Mouse (Mus musculus): ENCODE measurements at regions not wholly inside any gene's neighbourhood (a gene's known extent, or its start where the extent isn't known, plus 50 kb on each side); places are given as distances from the start of the nearest gene placed in this dataset.

GRCm38 (mm10) chr7:136807101-136807500, 87.3 kb upstream of the Mgmt start:
- TF ChIP-seq CTCF (IDR thresholded peaks at IDR 0.05; ENCODE audit: borderline replicate concordance, insufficient read depth, low read length), result no peak
- TF ChIP-seq POLR2A (IDR thresholded peaks at IDR 0.05; ENCODE audit: low read depth, low read length), result no peak
- H3K27ac ChIP-seq (ENCODE audit: insufficient read depth, low read length), result no peak overlapping the region
- no peak overlapping the region for H3K4me3 ChIP-seq (ENCODE audit: insufficient read depth, low read length)
- no peaks in the 10 kb centered on the region for H3K4me1 ChIP-seq (ENCODE audit: control insufficient read depth, insufficient read depth, low read length)

GRCm38 (mm10) chr7:136807968-136808367, 86.4 kb upstream of the Mgmt start:
- Histone ChIP-seq H3K4me1 (ENCODE audit: control insufficient read depth, insufficient read depth, low read length) (no peaks in the 10 kb centered on the region), H3K4me3 (ENCODE audit: insufficient read depth, low read length) (no peak overlapping the region)
- TF ChIP-seq CTCF (IDR thresholded peaks at IDR 0.05; ENCODE audit: borderline replicate concordance, insufficient read depth, low read length), result no peak
- no peak for TF ChIP-seq POLR2A (IDR thresholded peaks at IDR 0.05; ENCODE audit: low read depth, low read length)

GRCm38 (mm10) chr7:136809576-136809975, 84.8 kb upstream of the Mgmt start:
- H3K4me1 ChIP-seq (ENCODE audit: control insufficient read depth, insufficient read depth, low read length), result no peaks in the 10 kb centered on the region
- no peak overlapping the region for H3K4me3 ChIP-seq (ENCODE audit: insufficient read depth, low read length)
- H3K27ac ChIP-seq (ENCODE audit: insufficient read depth, low read length), result no peak overlapping the region
- TF ChIP-seq POLR2A (IDR thresholded peaks at IDR 0.05; ENCODE audit: low read depth, low read length) (no peak), CTCF (IDR thresholded peaks at IDR 0.05; ENCODE audit: borderline replicate concordance, insufficient read depth, low read length) (no peak)

More at GRCm38 (mm10) chr7:136807968-136808367, 86.4 kb upstream of the Mgmt start:
- no peak overlapping the region for H3K27ac ChIP-seq (ENCODE audit: insufficient read depth, low read length)

DNA sequence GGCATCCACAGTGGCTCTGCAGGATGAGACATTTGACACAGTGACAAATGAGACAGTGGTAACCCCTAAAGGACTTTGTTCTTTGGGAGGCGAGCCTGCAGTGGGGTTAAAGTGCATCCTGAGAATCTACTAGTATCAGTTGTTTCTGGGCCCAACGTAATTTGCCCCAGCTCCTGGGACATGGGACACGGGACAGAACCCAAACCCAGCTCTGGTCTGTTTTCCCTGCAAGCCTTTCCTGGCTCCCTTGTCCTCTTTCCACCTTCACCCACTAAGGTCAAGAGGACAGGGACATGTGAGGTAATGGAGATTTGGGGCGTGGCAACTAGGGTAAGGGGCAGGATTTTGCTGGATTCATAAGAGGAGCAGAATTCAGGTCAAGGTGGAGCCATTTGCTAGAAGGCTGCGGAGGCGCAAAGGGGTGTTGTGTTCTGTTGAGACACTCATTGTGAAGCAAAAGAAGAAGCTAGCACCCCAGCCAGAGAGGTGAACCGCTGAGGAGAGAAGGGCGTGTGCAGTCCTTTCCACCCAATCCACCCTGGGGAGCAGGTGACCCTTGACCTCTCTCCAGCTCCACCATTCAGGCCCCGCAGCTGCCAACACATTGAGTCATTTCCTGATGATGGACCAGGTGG, 80.6 kb upstream of the Mgmt start:
- Histone ChIP-seq H3K27ac (ENCODE audit: insufficient read depth, low read length) (no peak overlapping the region), H3K4me3 (ENCODE audit: insufficient read depth, low read length) (no peak overlapping the region)
- TF ChIP-seq POLR2A (IDR thresholded peaks at IDR 0.05; ENCODE audit: low read depth, low read length) (no peak), CTCF (IDR thresholded peaks at IDR 0.05; ENCODE audit: borderline replicate concordance, insufficient read depth, low read length) (no peak)

DNA sequence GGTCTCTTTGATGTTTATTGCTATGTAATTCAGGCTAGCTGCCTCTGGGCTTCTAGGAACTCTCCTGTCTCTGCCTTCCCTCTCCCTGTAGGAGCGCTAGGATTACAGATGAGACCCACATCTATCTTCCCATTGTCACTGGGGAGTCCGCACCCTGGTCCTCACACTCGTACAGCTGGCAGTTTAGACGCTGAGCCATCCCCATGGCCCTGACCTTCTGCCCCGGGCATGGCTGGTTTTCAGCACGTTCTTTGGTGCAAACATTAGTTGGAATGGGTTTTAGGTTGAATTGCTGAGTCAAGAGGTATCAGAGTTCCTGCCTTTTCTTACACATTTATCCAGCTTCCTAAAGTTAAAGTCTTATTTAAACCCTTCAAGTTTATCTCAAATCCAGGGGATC, 79.7 kb upstream of the Mgmt start:
- Histone ChIP-seq H3K4me1 (ENCODE audit: control insufficient read depth, insufficient read depth, low read length) (no peaks in the 10 kb centered on the region), H3K27ac (ENCODE audit: insufficient read depth, low read length) (no peak overlapping the region), H3K4me3 (ENCODE audit: insufficient read depth, low read length) (no peak overlapping the region)
- TF ChIP-seq POLR2A (IDR thresholded peaks at IDR 0.05; ENCODE audit: low read depth, low read length) (no peak), CTCF (IDR thresholded peaks at IDR 0.05; ENCODE audit: borderline replicate concordance, insufficient read depth, low read length) (no peak)

More for the DNA sequence above, 80.6 kb upstream of the Mgmt start:
- H3K4me1 ChIP-seq (ENCODE audit: control insufficient read depth, insufficient read depth, low read length), result no peaks in the 10 kb centered on the region

DNA sequence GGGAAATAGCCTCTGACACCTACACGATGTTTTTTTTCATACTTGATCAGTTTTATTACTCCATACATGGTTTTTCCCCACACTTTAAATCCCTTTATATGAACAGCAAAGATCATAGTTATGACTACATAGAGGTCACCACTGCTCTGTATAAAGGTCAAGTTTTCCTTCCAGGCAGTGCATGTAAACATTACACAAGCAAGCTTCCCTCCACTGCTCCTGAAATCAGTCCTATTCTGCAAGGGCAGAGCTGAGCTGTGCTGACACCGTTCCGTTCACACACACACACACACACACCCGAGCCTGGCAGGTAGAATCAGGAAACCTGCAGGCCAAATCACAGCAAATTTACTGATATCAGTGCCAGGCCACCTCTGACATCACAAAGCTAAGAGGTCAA, 74.1 kb upstream of the Mgmt start:
- Histone ChIP-seq H3K4me1 (ENCODE audit: control insufficient read depth, insufficient read depth, low read length) (no peaks in the 10 kb centered on the region), H3K27ac (ENCODE audit: insufficient read depth, low read length) (no peak overlapping the region), H3K4me3 (ENCODE audit: insufficient read depth, low read length) (no peak overlapping the region)
- TF ChIP-seq CTCF (IDR thresholded peaks at IDR 0.05; ENCODE audit: borderline replicate concordance, insufficient read depth, low read length) (no peak), POLR2A (IDR thresholded peaks at IDR 0.05; ENCODE audit: low read depth, low read length) (no peak)

DNA sequence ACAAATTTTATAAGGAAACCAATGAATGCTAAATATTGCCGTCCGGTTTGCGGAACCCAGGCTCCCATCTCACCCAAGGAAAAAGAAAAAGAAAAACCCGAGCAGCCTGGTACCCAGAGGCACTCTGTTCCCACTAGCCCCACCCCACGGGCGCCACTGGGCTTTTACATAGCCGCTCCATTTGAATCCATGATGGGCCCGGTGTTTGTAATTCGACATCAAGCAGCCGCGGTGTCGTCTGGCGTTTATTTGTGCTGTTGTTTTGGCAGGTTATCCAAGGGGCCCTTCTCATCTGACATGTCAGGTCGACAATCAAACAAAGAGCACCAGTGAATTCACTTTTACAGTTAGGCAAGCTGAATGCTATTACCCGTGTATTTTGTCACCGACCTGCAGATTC, 68.8 kb upstream of the Mgmt start:
- Histone ChIP-seq H3K27ac (ENCODE audit: insufficient read depth, low read length) (no peak overlapping the region), H3K4me1 (ENCODE audit: control insufficient read depth, insufficient read depth, low read length) (no peaks in the 10 kb centered on the region), H3K4me3 (ENCODE audit: insufficient read depth, low read length) (no peak overlapping the region)
- TF ChIP-seq POLR2A (IDR thresholded peaks at IDR 0.05; ENCODE audit: low read depth, low read length), result no peak
- no peak for TF ChIP-seq CTCF (IDR thresholded peaks at IDR 0.05; ENCODE audit: borderline replicate concordance, insufficient read depth, low read length)

DNA sequence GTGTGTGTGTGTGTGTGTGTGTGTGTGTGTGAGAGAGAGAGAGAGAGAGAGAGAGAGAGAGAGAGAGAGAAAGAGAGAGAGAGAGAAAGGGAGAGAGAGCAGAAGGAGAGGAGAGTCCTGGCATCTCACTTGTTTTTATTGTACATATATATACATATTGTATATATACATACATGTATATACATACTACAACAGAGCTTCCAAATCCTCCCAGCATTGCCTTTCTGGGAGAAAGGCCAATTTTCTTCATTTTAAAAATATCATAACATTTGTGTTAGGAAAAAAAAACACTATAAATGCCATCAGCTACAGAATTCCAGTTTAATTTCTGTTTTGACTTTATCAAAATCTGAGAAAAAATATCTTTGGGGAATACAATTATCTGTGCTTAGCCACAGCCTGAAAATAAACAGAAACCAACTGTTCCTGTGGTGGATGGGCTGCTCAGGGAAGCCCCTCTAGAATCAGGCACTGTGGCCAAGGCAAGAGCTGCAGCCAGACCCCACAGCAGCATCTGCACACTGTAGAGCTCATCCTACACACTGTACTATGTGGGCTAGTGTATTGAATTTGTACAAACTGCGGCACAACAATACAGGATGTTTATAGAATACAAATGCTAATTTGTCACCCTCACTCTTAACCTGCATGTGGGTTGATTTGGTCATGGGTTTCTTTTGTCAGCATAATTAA, 64.6 kb upstream of the Mgmt start:
- Histone ChIP-seq H3K4me3 (ENCODE audit: insufficient read depth, low read length) (no peak overlapping the region), H3K27ac (ENCODE audit: insufficient read depth, low read length) (no peak overlapping the region), H3K4me1 (ENCODE audit: control insufficient read depth, insufficient read depth, low read length) (no peaks in the 10 kb centered on the region)
- no peak for TF ChIP-seq CTCF (IDR thresholded peaks at IDR 0.05; ENCODE audit: borderline replicate concordance, insufficient read depth, low read length)
- no peak for TF ChIP-seq POLR2A (IDR thresholded peaks at IDR 0.05; ENCODE audit: low read depth, low read length)

- Histone ChIP-seq H3K27ac (ENCODE audit: insufficient read depth, low read length) (no peak overlapping the region), H3K4me1 (ENCODE audit: control insufficient read depth, insufficient read depth, low read length) (no peaks in the 10 kb centered on the region), H3K4me3 (ENCODE audit: insufficient read depth, low read length) (no peak overlapping the region)
- TF ChIP-seq CTCF (IDR thresholded peaks at IDR 0.05; ENCODE audit: borderline replicate concordance, insufficient read depth, low read length) (no peak), POLR2A (IDR thresholded peaks at IDR 0.05; ENCODE audit: low read depth, low read length) (no peak)
Observed at GRCm38 (mm10) chr7:136832419-136832818, 62.0 kb upstream of the Mgmt start.

- Histone ChIP-seq H3K27ac (ENCODE audit: insufficient read depth, low read length) (no peak overlapping the region), H3K4me1 (ENCODE audit: control insufficient read depth, insufficient read depth, low read length) (peaks cover 4% of the 10 kb centered on the region; the same call in 1 of the 2 replicates), H3K4me3 (ENCODE audit: insufficient read depth, low read length) (no peak overlapping the region)
- no peak for TF ChIP-seq POLR2A (IDR thresholded peaks at IDR 0.05; ENCODE audit: low read depth, low read length)
- TF ChIP-seq CTCF (IDR thresholded peaks at IDR 0.05; ENCODE audit: borderline replicate concordance, insufficient read depth, low read length), result no peak
Observed at GRCm38 (mm10) chr7:136838971-136839370, 55.4 kb upstream of the Mgmt start.

All from embryonic fibroblast, embryonic 13.5 days (primary cell).